Mouse (Mus musculus) ES-E14 (cell line): ENCODE results near the gene Maff.

Experiments used
- CHD2 ChIP-seq: IDR thresholded peaks from 2 replicates; pipeline ENCODE4 v1.6.1; 2014; ENCODE audit warnings: mild to moderate bottlenecking, low read depth, low read length, inconsistent platforms
- HCFC1 ChIP-seq: IDR thresholded peaks from 2 replicates; pipeline ENCODE4 v1.6.1; 2012; ENCODE audit warnings: low read length, inconsistent platforms, borderline replicate concordance; ENCODE audit not compliant: insufficient read depth
- MAFK ChIP-seq: IDR thresholded peaks from 2 replicates; pipeline ENCODE4 v1.6.1; 2014; ENCODE audit warnings: mild to moderate bottlenecking, low read depth, low read length, inconsistent platforms; ENCODE audit not compliant: insufficient read depth
- ZC3H11A ChIP-seq: IDR thresholded peaks from 2 replicates; pipeline ENCODE4 v1.6.1; 2012; ENCODE audit warnings: low read depth, mild to moderate bottlenecking, inconsistent platforms, low read length, borderline replicate concordance
- ZNF384 ChIP-seq: IDR thresholded peaks from 2 replicates; pipeline ENCODE4 v1.6.1; 2012; ENCODE audit warnings: low read depth, low read length, inconsistent platforms

- TF ChIP-seq ZNF384: no peak
- no peak for TF ChIP-seq HCFC1
- TF ChIP-seq CHD2: no peak
- TF ChIP-seq MAFK: no peak
- no peak for TF ChIP-seq ZC3H11A
These were observed 46.8 kb upstream of the Maff start for GRCm38 (mm10) chr15:79299563-79300155.
